ENCODE assay signal across 9 mouse cellular contexts in the genomic region with DNA sequence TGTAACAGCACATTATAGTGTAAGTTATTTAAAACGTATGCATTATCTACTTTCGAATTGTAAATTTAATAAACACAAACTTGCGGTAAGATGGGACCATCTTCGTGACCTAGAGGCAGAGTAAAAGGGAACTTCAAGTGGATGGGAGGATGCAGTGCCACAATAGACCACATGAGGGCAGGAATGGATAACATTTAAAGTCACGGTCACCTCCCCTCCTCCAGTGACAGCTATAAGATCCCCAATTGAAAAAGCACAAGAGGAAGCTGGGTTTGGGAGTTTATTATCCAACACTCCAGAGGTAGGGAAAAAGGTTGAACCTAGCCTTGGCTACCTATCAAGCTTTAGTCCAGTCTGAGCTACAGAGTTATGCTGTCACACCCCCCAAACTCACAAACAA. TPM values are rescaled to one million over a fixed set of nuclear protein-coding genes. Genes with fewer than 3 reads are reported as not detected.
DNase-seq lines count a peak whose midpoint lies in the region; TF ChIP-seq lines count a peak whose summit lies in the region.
"Had no signal": no experiment of that assay in that cellular context is flagged by ENCODE, and none has a peak within 500 bp of the region (broad histone marks: within the 10 kb centered on the region; RNA-seq: fewer than 3 reads in every experiment).

No protein-coding gene starts in this region.

- no peaks in the 10 kb centered on the region for H3K4me1 ChIP-seq in MEL (ENCODE audit: control insufficient read depth in 1 of 2, insufficient read depth in 2 of 2, low read length in 2 of 2)
- H3K4me1 ChIP-seq: liver, embryonic 15.5 days had no signal

- no peak overlapping the region for H3K9ac ChIP-seq in MEL (ENCODE audit: control insufficient read depth, low read depth, low read length, poor library complexity, severe bottlenecking)
- H3K9ac ChIP-seq: liver, embryonic 15.5 days had no signal

- TF ChIP-seq POLR2A in MEL (IDR thresholded peaks at IDR 0.05; ENCODE audit: control insufficient read depth in 1 of 2, insufficient read depth in 1 of 2, low read depth in 1 of 2, low read length in 2 of 2, poor library complexity in 1 of 2) = no peak

- no peak overlapping the region for H3K27ac ChIP-seq in MEL (ENCODE audit: control insufficient read depth, low read depth, low read length)
- H3K27ac ChIP-seq: liver, embryonic 15.5 days had no signal

- no peaks in the 10 kb centered on the region for H3K36me3 ChIP-seq in MEL (ENCODE audit: control insufficient read depth in 1 of 2, insufficient read depth in 2 of 2, low read length in 2 of 2)
- H3K36me3 ChIP-seq: liver, embryonic 15.5 days had no signal

- H3K9me3 ChIP-seq in MEL (replicated peaks; ENCODE audit: insufficient read depth, low read length) = no peaks in the 10 kb centered on the region
- H3K9me3 ChIP-seq: liver, embryonic 15.5 days had no signal

- intact Hi-C loops in heart, postnatal 25 days (cut with DNase I) = loop anchor here (10.0 kb wide), 2 partner anchors 1149 to 1259 kb away; no protein-coding TSS in a partner anchor

- DNase-seq in heart, adult 8-10 months (ENCODE audit: low spot score) = peak; percentile 42
- DNase-seq in heart, postnatal 25 days (ENCODE audit: low spot score) = no peak
- peak; percentile 88 for DNase-seq in MEL (ENCODE audit: low read depth, low spot score)
- peak; percentile 73 to 75 for DNase-seq in cerebellum, postnatal 10 days
- peak; percentile 39 to 57 for DNase-seq in frontal cortex, postnatal 25 days (ENCODE audit: low spot score in 2 of 2)
- peak; percentile 56 for DNase-seq in layer of hippocampus, adult 11-12 months (ENCODE audit: low spot score)
- peak; percentile 60 for DNase-seq in lung, postnatal 14 days
- DNase-seq in skeletal muscle tissue, adult 2 months (ENCODE audit: low read depth, low spot score) = peak; percentile 8

- no peaks in the 10 kb centered on the region for H3K79me2 ChIP-seq in MEL (ENCODE audit: control insufficient read depth, insufficient read depth, low read length, poor library complexity)

- TF ChIP-seq CTCF in MEL (IDR thresholded peaks at IDR 0.05 in 2 of 3, conservative IDR thresholded peaks at IDR 0.05 in 1 of 3; ENCODE audit: control insufficient read depth in 1 of 3, insufficient read depth in 1 of 3, low read depth in 2 of 3, low read length in 3 of 3, poor library complexity in 1 of 3, severe bottlenecking in 1 of 3) = peak; percentile 48 to 93 (median 92)

- peak; percentile 93 for TF ChIP-seq RAD21 in MEL (IDR thresholded peaks at IDR 0.05; ENCODE audit: low read depth, low read length)

- H3K4me3 ChIP-seq in MEL (ENCODE audit: control insufficient read depth in 1 of 2, insufficient read depth in 1 of 2, low read depth in 2 of 2, low read length in 2 of 2) = no peak overlapping the region
- H3K4me3 ChIP-seq: liver, embryonic 15.5 days had no signal

- no peaks in the 10 kb centered on the region for H3K27me3 ChIP-seq in MEL (ENCODE audit: control insufficient read depth in 1 of 2, insufficient read depth in 2 of 2, low read length in 2 of 2)
- H3K27me3 ChIP-seq: liver, embryonic 15.5 days had no signal

- no peak for TF ChIP-seq EP300 in MEL (IDR thresholded peaks at IDR 0.05; ENCODE audit: low read depth in 1 of 2, low read length in 2 of 2)

TF ChIP-seq in MEL, 35 proteins besides CTCF, POLR2A, EP300 and RAD21:
- no peak for TF ChIP-seq ETS1 (IDR thresholded peaks at IDR 0.05; ENCODE audit: low read depth, low read length)
- TF ChIP-seq SIN3A (IDR thresholded peaks at IDR 0.05; ENCODE audit: low read length) = 0 out of 2 replicates have a peak, but pooled peaks have one; percentile 31
- TF ChIP-seq GABPA (IDR thresholded peaks at IDR 0.05; ENCODE audit: low read depth, low read length) = no peak
- TF ChIP-seq TCF12 (IDR thresholded peaks at IDR 0.05; ENCODE audit: low read depth, low read length) = 0 out of 2 replicates have a peak, but pooled peaks have one; percentile 8
- peak; percentile 72 for TF ChIP-seq ZC3H11A (IDR thresholded peaks at IDR 0.05; ENCODE audit: low read depth, low read length)
- peak; percentile 30 for TF ChIP-seq CHD2 (IDR thresholded peaks at IDR 0.05; ENCODE audit: low read length)
- peak; percentile 79 for TF ChIP-seq SMC3 (IDR thresholded peaks at IDR 0.05; ENCODE audit: low read depth, low read length)
- TF ChIP-seq CHD1 (IDR thresholded peaks at IDR 0.05; ENCODE audit: low read depth, low read length) = no peak
- peak; percentile 34; the same call in 1 of the 2 replicates for TF ChIP-seq BHLHE40 (IDR thresholded peaks at IDR 0.05; ENCODE audit: borderline replicate concordance, low read depth, low read length)

RNA-seq across cellular contexts. Expression of gene Ctps2, which starts 14.7 kb away (rescaled TPM):
- total RNA-seq in heart, adult 8-10 months (2022) = 10 to 100 TPM; 10.4 to 13.8 (median 12.2) TPM
- total RNA-seq in heart, postnatal 25 days (2021) = 10 to 100 TPM; 12.7 to 17.2 TPM
- 31.6 and 31.8 TPM in 2 replicates for total RNA-seq in MEL (2012; rRNA removed)
- polyA plus RNA-seq in MEL (2012; ENCODE audit: insufficient read depth in 1 of 2, insufficient read length in 2 of 2, low read depth in 1 of 2, low replicate concordance in 2 of 2, missing spikeins in 1 of 2) = 10 to 100 TPM in 1 of 2 experiments, not detected in 1; 31.0 TPM

RNA-seq across cellular contexts. Expression of gene Syap1, which starts 27.4 kb away (rescaled TPM):
- 10 to 100 TPM; 28.5 to 30.8 (median 29.4) TPM for total RNA-seq in heart, adult 8-10 months (2022)
- total RNA-seq in heart, postnatal 25 days (2021) = 10 to 100 TPM; 27.3 to 28.8 TPM
- 14.8 and 15.6 TPM in 2 replicates for total RNA-seq in MEL (2012; rRNA removed)
- polyA plus RNA-seq in MEL (2012; ENCODE audit: insufficient read depth in 1 of 2, insufficient read length in 2 of 2, low read depth in 1 of 2, low replicate concordance in 2 of 2, missing spikeins in 1 of 2) = 10 to 100 TPM in 1 of 2 experiments, not detected in 1; 19.1 TPM

RNA-seq across cellular contexts. Expression of gene S100g, which starts 48.7 kb away (rescaled TPM):
- not detected for total RNA-seq in heart, adult 8-10 months (2022)
- not detected for total RNA-seq in heart, postnatal 25 days (2021)
- total RNA-seq in MEL (2012; rRNA removed) = not detected in 2 replicates
- polyA plus RNA-seq in MEL (2012; ENCODE audit: insufficient read depth in 1 of 2, insufficient read length in 2 of 2, low read depth in 1 of 2, low replicate concordance in 2 of 2, missing spikeins in 1 of 2) = not detected
